Mouse (Mus musculus) heart, postnatal 0 days (tissue): Measurements from ENCODE around the gene Gdf11. TPM values are rescaled to one million over a fixed set of nuclear protein-coding genes. Genes with fewer than 3 reads are reported as not detected.
A peak's percentile ranks its signal among the peaks of the same experiment; 100 is the strongest.

ENCODE experiments used
- ATAC-seq: fragments of 200-750 bp; cut with Nextera tagmentation; 2 replicates; pipeline ENCODE4 v1.8.0; 2017; ENCODE audit warnings: low read depth, moderate number of reproducible peaks, moderate library complexity; ENCODE audit not compliant: insufficient read depth
- DNase-seq: peaks from one replicate; pipeline ENCODE4 v3.0.0-alpha.2; 2016; ENCODE audit warnings: low spot score
- H3K27ac ChIP-seq: fragments of 300-500 bp; sonication (generic); 2 replicates; pipeline ENCODE4 v1.5.1; 2014; ENCODE audit warnings: low read depth, mild to moderate bottlenecking
- H3K27me3 ChIP-seq: fragments of 300-500 bp; sonication (generic); 2 replicates; pipeline ENCODE4 v1.6.1; 2014; ENCODE audit warnings: low read length, mixed read lengths; ENCODE audit not compliant: control insufficient read depth, insufficient read depth
- H3K36me3 ChIP-seq: fragments of 300-500 bp; sonication (generic); replicated peaks from 2 replicates; pipeline ENCODE4 v1.6.1; 2014; ENCODE audit warnings: low read length, mixed read lengths; ENCODE audit not compliant: control insufficient read depth, insufficient read depth
- H3K4me1 ChIP-seq: fragments of 300-500 bp; sonication (generic); 2 replicates; pipeline ENCODE4 v1.6.1; 2014; ENCODE audit warnings: antibody characterized with exemption; ENCODE audit not compliant: control insufficient read depth, insufficient read depth
- H3K4me2 ChIP-seq: fragments of 300-500 bp; sonication (generic); 2 replicates; pipeline ENCODE4 v1.6.1; 2014; ENCODE audit warnings: low read depth, mild to moderate bottlenecking, low read length, moderate library complexity
- H3K4me3 ChIP-seq: fragments of 300-500 bp; sonication (generic); 2 replicates; pipeline ENCODE4 v1.5.1; 2014; ENCODE audit warnings: low read depth, low read length
- H3K9ac ChIP-seq: fragments of 300-500 bp; sonication (generic); replicated peaks from 2 replicates; pipeline ENCODE4 v1.6.1; 2014; ENCODE audit warnings: low read depth, low read length, mixed read lengths
- H3K9me3 ChIP-seq: fragments of 300-500 bp; sonication (generic); replicated peaks from 2 replicates; pipeline ENCODE4 v1.6.1; 2016; ENCODE audit warnings: low read length; ENCODE audit not compliant: control insufficient read depth
- CTCF ChIP-seq: IDR thresholded peaks from 2 replicates; pipeline ENCODE4 v1.5.1; 2016; ENCODE audit warnings: antibody characterized with exemption, control low read depth, low read depth
- EP300 ChIP-seq: IDR thresholded peaks from 2 replicates; pipeline ENCODE4 v1.6.1; 2016; ENCODE audit warnings: antibody characterized with exemption, low read depth
- WGBS: fragments of 180-500 bp; shearing (Covaris S2); extraction: QIAGEN DNeasy Blood & Tissue Kit; methylation state at CpG from one replicate; pipeline ENCODE4 v1.1.7; 2014; 5-methylcytosine and 5-hydroxymethylcytosine counted together
- polyA plus RNA-seq: library from polyadenylated mRNA; unstranded; fragments of >200 nt; fragmentation: Nextera tagmentation; extraction: Ambion mirVana; gene quantifications from 2 replicates; pipeline ENCODE4 v1.2.1, GENCODE M21; 2015
- total RNA-seq: library from RNA; depleted of rRNA; stranded (reverse); fragments of >200 nt; gene quantifications from 2 replicates; pipeline ENCODE4 v1.2.3, GENCODE M21; 2014; ENCODE audit warnings: low replicate concordance

Gene Gdf11
- total and polyA plus RNA-seq, 2 experiments from 2014 or later: 1.5 to 1.6 TPM

DNA sequence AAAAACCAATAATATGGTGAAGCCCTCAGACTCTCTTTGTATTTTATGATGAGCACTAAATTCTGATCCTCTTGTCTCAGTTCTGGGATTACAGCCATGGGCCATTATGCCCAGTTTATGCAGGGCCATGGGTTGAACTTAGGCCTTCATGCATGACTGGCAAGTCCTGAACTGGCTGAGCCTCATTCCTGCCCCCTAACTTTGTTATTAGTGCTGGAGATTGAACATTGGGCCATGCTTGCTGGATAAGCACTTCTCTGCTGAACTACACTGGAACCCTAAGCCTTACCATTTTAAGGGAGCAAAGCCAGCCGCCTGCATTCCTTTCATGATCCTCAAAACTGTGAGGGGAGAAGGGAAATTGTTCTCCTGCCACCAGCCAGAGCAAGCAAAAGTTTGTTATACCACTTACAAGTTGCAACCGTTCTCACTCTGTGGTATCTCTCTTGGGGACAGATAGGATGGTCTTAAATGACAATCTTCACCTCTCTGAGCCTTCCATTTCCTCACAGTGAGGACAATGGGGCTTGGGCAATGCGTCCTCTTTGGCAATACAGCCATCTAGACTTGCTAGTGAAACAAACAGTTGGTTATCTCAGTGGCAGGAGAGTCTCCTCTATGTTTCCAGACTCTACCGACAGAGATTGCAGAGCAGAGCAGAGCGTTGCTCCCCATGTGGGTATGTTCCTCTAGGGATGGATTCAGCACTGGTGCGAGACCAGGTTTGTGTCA, 8.4 kb upstream of the Gdf11 start:
- no peak overlapping the region for H3K9ac ChIP-seq
- H3K36me3 ChIP-seq: no peaks in the 10 kb centered on the region
- no peak for TF ChIP-seq CTCF
- no peak for TF ChIP-seq EP300
- DNase-seq: no peak
- no peaks in the 10 kb centered on the region for H3K9me3 ChIP-seq
- H3K4me1 ChIP-seq: 0 out of 2 replicates have a peak, but pooled peaks cover 4% of the 10 kb centered on the region
- no peak overlapping the region for H3K27ac ChIP-seq
- H3K4me3 ChIP-seq: no peak overlapping the region
- H3K4me2 ChIP-seq: no peak overlapping the region
- 58% methylated on average over 6 of the region's 6 CpGs for WGBS
- H3K27me3 ChIP-seq: peaks cover 14% of the 10 kb centered on the region
- no peak for ATAC-seq

DNA sequence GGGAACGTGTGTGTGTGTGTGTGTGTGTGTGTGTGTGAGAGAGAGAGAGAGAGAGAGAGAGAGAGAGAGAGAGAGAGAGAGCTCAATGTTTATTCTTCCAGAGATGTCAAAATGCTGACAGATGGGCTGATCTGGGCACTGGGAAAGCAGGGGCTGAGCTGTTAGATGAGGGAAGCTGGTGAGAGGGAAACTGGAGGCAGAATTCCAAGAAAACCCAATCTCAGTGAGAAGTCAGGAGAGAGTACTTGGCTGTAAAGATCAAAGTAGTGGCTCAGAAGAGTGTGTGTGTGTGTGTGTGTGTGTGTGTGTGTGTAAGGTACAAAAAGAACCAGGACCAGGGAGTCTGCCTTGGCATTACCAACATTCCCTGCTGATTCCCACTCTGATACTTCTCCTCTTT, 6.0 kb upstream of the Gdf11 start:
- no peaks in the 10 kb centered on the region for H3K9me3 ChIP-seq
- DNase-seq (no peak), ATAC-seq (no peak)
- H3K4me1 ChIP-seq: 0 out of 2 replicates have a peak, but pooled peaks cover 7% of the 10 kb centered on the region
- H3K27me3 ChIP-seq: peaks cover 20% of the 10 kb centered on the region
- H3K27ac ChIP-seq: no peak overlapping the region
- no peak for TF ChIP-seq CTCF
- TF ChIP-seq EP300: no peak
- H3K9ac ChIP-seq: no peak overlapping the region
- H3K4me2 ChIP-seq: no peak overlapping the region
- H3K36me3 ChIP-seq: no peaks in the 10 kb centered on the region
- no peak overlapping the region for H3K4me3 ChIP-seq
- 21% methylated on average over 1 of the region's 1 CpGs for WGBS

DNA sequence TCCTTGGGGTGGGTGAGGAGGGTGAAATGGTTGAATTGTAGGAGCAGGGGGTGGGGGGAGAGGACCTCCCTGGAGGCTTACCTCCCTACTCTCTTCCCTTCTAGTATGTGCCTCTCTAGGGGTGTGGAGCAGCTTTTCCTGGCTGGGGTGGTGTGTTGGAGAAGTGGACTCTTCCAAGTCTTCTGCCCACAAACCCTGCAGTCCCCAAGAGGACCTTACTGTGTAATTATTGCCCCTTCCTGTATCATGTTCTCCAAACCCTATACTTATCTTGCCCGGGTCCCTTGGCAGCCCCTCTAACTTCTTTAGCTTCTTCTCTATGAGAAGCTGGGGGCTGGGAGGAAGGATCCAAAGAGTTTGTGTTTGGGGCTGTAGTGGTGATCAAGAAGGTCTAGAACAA, 5.3 kb upstream of the Gdf11 start:
- H3K9ac ChIP-seq: no peak overlapping the region
- H3K4me2 ChIP-seq: no peak overlapping the region
- no peaks in the 10 kb centered on the region for H3K9me3 ChIP-seq
- no peak overlapping the region for H3K27ac ChIP-seq
- DNase-seq: no peak
- H3K36me3 ChIP-seq: no peaks in the 10 kb centered on the region
- H3K27me3 ChIP-seq: peaks cover 22% of the 10 kb centered on the region
- ATAC-seq: no peak
- 55% methylated on average over 1 of the region's 1 CpGs for WGBS
- no peak overlapping the region for H3K4me3 ChIP-seq
- TF ChIP-seq EP300: no peak
- no peak for TF ChIP-seq CTCF
- 0 out of 2 replicates have a peak, but pooled peaks cover 7% of the 10 kb centered on the region for H3K4me1 ChIP-seq

DNA sequence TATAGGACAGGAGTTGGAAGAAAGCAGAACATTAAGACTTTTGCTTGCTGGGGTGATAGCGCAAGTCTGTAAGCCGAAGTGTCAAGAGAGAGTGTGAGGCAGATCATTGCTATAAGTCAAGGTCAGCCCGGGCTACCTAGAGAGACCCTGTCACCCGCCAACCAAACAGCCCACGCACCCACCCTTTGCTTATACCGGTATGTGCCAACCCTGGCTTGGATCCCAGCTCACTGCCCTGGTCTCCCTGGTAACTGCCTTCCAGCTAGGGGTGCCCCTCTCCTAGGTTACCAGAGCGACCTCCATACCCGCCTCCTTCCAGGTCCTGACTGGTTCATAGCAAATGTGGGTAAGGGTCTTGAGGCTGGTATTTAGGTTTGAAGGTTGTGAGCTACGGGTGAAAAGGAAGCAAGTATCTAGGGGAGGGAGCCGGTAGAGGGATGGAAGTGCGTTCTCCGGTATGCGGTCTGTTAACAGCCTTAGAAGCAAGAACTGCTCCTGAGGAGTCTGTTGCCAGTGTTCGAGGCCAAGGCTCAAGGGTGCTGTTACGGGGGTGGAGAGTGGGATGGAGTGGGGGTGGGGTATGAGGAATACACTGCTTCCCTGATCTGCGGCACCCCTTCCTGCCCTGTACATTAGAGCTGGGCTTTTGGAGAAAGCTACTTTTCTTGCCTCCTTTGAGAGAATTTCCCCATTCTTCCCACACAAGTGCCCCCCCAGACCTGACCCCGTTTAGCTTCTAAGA, 4.6 kb upstream of the Gdf11 start:
- ATAC-seq (peak; percentile 47), DNase-seq (peak; percentile 27)
- H3K9ac ChIP-seq: peak overlapping the region; percentile 3; the same call in 1 of the 2 replicates
- H3K36me3 ChIP-seq: no peaks in the 10 kb centered on the region
- no peak overlapping the region for H3K27ac ChIP-seq
- WGBS: 10% methylated on average over 17 of the region's 17 CpGs
- H3K4me1 ChIP-seq: 0 out of 2 replicates have a peak, but pooled peaks cover 7% of the 10 kb centered on the region
- peaks cover 22% of the 10 kb centered on the region for H3K27me3 ChIP-seq
- H3K4me3 ChIP-seq: peak overlapping the region; percentile 5; the same call in 1 of the 2 replicates
- no peaks in the 10 kb centered on the region for H3K9me3 ChIP-seq
- H3K4me2 ChIP-seq: peak overlapping the region; percentile 45
- TF ChIP-seq EP300 (no peak), CTCF (no peak)

GRCm38 (mm10) chr10:128895437-128895836, 3.9 kb upstream of the Gdf11 start:
- under 1% methylated on average over 9 of the region's 9 CpGs for WGBS
- TF ChIP-seq EP300 (no peak), CTCF (peak; percentile 79)
- Histone ChIP-seq H3K4me3 (peak overlapping the region; percentile 5; the same call in 1 of the 2 replicates), H3K27ac (no peak overlapping the region), H3K4me1 (0 out of 2 replicates have a peak, but pooled peaks cover 7% of the 10 kb centered on the region), H3K9ac (0 out of 2 replicates have a peak overlapping the region, but pooled peaks have one; percentile 3), H3K9me3 (no peaks in the 10 kb centered on the region), H3K36me3 (no peaks in the 10 kb centered on the region), H3K27me3 (peaks cover 22% of the 10 kb centered on the region), H3K4me2 (peak overlapping the region; percentile 45)
- DNase-seq (peak; percentile 83), ATAC-seq (peak; percentile 62)
